Mouse (Mus musculus) neural tube, embryonic 14.5 days (tissue): Measurements from ENCODE around the gene Eno1. TPM values are rescaled to one million over a fixed set of nuclear protein-coding genes. Genes with fewer than 3 reads are reported as not detected.
"Not testable (repeated sequence)": the region's sequence is repeated elsewhere in the genome, so short reads cannot be mapped to it uniquely, and the experiment has no call there.

Experiments used
- ATAC-seq: fragments of 200-750 bp; cut with Nextera tagmentation; 2 replicates; pipeline ENCODE4 v1.8.0; 2017; ENCODE audit warnings: low read depth, mild to moderate bottlenecking, moderate TSS enrichment, moderate library complexity
- H3K27ac ChIP-seq: fragments of 300-500 bp; sonication (generic); 2 replicates; pipeline ENCODE4 v1.5.1; 2014; ENCODE audit warnings: low read depth, mild to moderate bottlenecking, control low read depth, low read length, moderate library complexity, mixed read lengths
- H3K27me3 ChIP-seq: fragments of 300-500 bp; sonication (generic); 2 replicates; pipeline ENCODE4 v1.6.1; 2014; ENCODE audit warnings: low read length; ENCODE audit not compliant: control insufficient read depth, insufficient read depth
- H3K36me3 ChIP-seq: fragments of 300-500 bp; sonication (generic); 2 replicates; pipeline ENCODE4 v1.6.1; 2014; ENCODE audit warnings: low read length, mixed read lengths; ENCODE audit not compliant: control insufficient read depth, insufficient read depth
- H3K4me1 ChIP-seq: fragments of 300-500 bp; sonication (generic); 2 replicates; pipeline ENCODE4 v1.6.1; 2014; ENCODE audit warnings: low read length; ENCODE audit not compliant: control insufficient read depth, insufficient read depth
- H3K4me2 ChIP-seq: fragments of 300-500 bp; sonication (generic); 2 replicates; pipeline ENCODE4 v1.6.1; 2014; ENCODE audit warnings: mild to moderate bottlenecking, low read depth, low read length, control low read depth
- H3K4me3 ChIP-seq: fragments of 300-500 bp; sonication (generic); 2 replicates; pipeline ENCODE4 v1.5.1; 2014; ENCODE audit warnings: low read depth, low read length, control low read depth, mixed read lengths
- H3K9ac ChIP-seq: fragments of 300-500 bp; sonication (generic); replicated peaks from 2 replicates; pipeline ENCODE4 v1.6.1; 2014; ENCODE audit warnings: low read depth, mild to moderate bottlenecking, control low read depth, low read length, mixed read lengths
- H3K9me3 ChIP-seq: fragments of 300-500 bp; sonication (generic); 2 replicates; pipeline ENCODE4 v1.6.1; 2016; ENCODE audit warnings: low read length; ENCODE audit not compliant: control insufficient read depth
- WGBS: fragments of 180-500 bp; shearing (Covaris S2); extraction: QIAGEN DNeasy Blood & Tissue Kit; methylation state at CpG from one replicate; pipeline ENCODE4 v1.1.7; 2014; 5-methylcytosine and 5-hydroxymethylcytosine counted together
- polyA plus RNA-seq: library from polyadenylated mRNA; unstranded; fragments of >200 nt; fragmentation: Nextera tagmentation; extraction: Ambion mirVana; gene quantifications from 2 replicates; pipeline ENCODE4 v1.2.1, GENCODE M21; 2014

Gene Eno1
- polyA plus RNA-seq, 1 experiment from 2014 or later = 974 TPM

DNA sequence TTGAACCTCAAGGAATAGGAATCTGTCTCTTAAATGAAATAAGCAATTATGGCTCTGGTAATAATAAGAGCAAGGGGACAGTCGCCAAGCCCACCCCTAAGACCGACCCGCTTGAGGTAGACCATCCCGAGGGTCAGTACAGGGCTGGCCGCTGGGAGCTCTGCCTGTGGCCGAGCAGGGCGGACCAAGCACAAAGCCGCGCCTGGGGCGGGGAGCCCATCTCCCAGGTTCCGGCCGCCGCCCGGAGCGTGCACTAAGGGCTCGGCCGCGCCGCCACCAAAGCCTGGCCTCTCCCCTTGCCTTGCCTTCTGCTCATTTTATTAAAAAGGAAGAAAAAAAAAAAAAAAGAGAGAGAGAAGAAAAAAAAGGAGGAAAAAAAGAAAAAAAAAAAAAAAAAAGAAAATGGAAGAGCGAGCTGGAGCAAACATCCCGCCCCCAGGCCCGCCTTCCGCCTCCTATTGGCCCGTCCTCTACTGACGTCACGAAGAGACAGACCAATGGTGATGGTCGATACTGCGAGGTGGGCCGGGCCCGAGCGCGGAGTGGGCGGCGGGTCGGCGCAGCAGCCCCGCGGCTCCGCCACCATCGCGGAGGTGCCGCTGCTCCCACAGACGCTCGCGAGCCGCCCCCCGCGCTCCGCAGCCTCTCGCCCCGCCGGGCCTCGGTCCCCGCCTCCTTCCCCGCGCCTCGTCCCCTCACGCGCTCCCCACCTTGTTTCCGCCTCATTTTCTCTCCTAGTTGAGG, 44.7 kb downstream of the Eno1 start, which contains the start of gene Rere:
TSS of gene Rere (plus strand) at position 629 of the 744 bp plus-strand sequence.
- Histone ChIP-seq H3K4me3 (peak within 1 kb of the TSS; percentile 99), H3K4me1 (peaks cover 9% of the 10 kb centered on the region; the same call in 1 of the 2 replicates), H3K9me3 (no peaks in the 10 kb centered on the region), H3K27ac (peak within 1 kb of the TSS; percentile 90), H3K4me2 (peak within 1 kb of the TSS; percentile 92), H3K9ac (peak within 1 kb of the TSS; percentile 99), H3K36me3 (no peaks in the 10 kb centered on the region), H3K27me3 (no peaks in the 10 kb centered on the region)
- under 1% methylated on average over 58 of the region's 60 CpGs for WGBS
- ATAC-seq = peak; percentile 98

DNA sequence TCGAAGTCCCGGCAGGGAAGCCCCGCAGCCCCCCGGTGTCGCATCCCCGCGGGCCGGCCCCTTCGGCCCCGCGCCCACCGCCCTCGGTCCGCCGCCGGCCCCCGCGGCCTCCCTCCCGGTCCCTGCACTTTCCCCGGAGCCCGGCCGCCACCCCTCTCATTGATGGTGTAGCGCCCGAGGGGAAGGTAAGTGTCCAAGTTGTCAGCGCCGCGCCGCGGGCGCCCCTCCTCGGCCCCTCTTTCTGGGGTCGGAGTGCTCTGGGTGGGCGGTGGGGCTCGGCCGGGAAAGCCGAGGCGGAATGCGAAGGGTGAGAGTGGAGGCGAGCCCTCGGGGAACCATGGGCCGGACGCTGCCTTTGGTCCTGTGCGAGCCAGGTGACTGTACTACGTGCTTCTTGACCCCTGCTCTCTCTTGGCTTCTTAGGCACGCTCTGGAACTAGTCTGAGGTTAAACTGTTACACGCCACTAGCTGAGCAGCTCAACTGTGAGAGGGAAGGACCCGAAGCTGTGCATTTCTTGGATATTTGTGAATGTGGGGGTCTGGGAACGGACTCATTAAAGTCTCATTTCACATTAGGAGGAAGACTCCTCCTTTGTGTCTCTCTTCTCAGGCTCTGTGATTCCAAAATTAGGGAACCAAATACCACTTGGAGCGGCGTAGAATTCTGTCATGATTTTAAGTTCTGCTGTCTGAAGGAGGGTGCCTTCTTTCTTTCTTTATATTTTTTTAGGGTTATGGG, 45.5 kb downstream of the Eno1 start:
- Histone ChIP-seq H3K4me3 (peak overlapping the region; percentile 99), H3K9ac (peak overlapping the region; percentile 99), H3K27ac (peak overlapping the region; percentile 90), H3K4me1 (peaks cover 11% of the 10 kb centered on the region; the same call in 1 of the 2 replicates), H3K27me3 (no peaks in the 10 kb centered on the region), H3K9me3 (no peaks in the 10 kb centered on the region), H3K36me3 (no peaks in the 10 kb centered on the region), H3K4me2 (peak overlapping the region; percentile 92)
- under 1% methylated on average over 50 of the region's 50 CpGs for WGBS
- peak; percentile 21; the same call in 1 of the 2 replicates for ATAC-seq

GRCm38 (mm10) chr4:150282631-150283334, 46.3 kb downstream of the Eno1 start:
- peak overlapping the region; percentile 92 for H3K4me2 ChIP-seq
- peak overlapping the region; percentile 99 for H3K4me3 ChIP-seq

GRCm38 (mm10) chr4:150283335-150283638, 46.8 kb downstream of the Eno1 start:
- Histone ChIP-seq H3K9ac (peak overlapping the region; percentile 99), H3K36me3 (no peaks in the 10 kb centered on the region), H3K4me3 (peak overlapping the region; percentile 99), H3K4me1 (peaks cover 12% of the 10 kb centered on the region; the same call in 1 of the 2 replicates), H3K27ac (peak overlapping the region; percentile 81), H3K4me2 (peak overlapping the region; percentile 92), H3K9me3 (no peaks in the 10 kb centered on the region), H3K27me3 (no peaks in the 10 kb centered on the region)
- no peak for ATAC-seq
- WGBS = 3% methylated on average over 2 of the region's 2 CpGs

More at GRCm38 (mm10) chr4:150282631-150283334, 46.3 kb downstream of the Eno1 start:
- 3% methylated on average over 5 of the region's 5 CpGs for WGBS
- Histone ChIP-seq H3K9ac (peak overlapping the region; percentile 99), H3K27me3 (no peaks in the 10 kb centered on the region), H3K36me3 (no peaks in the 10 kb centered on the region), H3K9me3 (no peaks in the 10 kb centered on the region), H3K27ac (peak overlapping the region; percentile 90), H3K4me1 (peaks cover 12% of the 10 kb centered on the region; the same call in 1 of the 2 replicates)
- no peak for ATAC-seq

- ATAC-seq = no peak
- peak overlapping the region; percentile 81; the same call in 1 of the 2 replicates for H3K27ac ChIP-seq
- under 1% methylated on average over 6 of the region's 6 CpGs for WGBS
- peak overlapping the region; percentile 92 for H3K4me2 ChIP-seq
- peak overlapping the region; percentile 99 for H3K9ac ChIP-seq
- peak overlapping the region; percentile 99 for H3K4me3 ChIP-seq
- H3K27me3 ChIP-seq = no peaks in the 10 kb centered on the region
- H3K4me1 ChIP-seq = peaks cover 13% of the 10 kb centered on the region; the same call in 1 of the 2 replicates
- no peaks in the 10 kb centered on the region for H3K36me3 ChIP-seq
- H3K9me3 ChIP-seq = no peaks in the 10 kb centered on the region
These were observed 47.5 kb downstream of the Eno1 start for GRCm38 (mm10) chr4:150283993-150284392.

DNA sequence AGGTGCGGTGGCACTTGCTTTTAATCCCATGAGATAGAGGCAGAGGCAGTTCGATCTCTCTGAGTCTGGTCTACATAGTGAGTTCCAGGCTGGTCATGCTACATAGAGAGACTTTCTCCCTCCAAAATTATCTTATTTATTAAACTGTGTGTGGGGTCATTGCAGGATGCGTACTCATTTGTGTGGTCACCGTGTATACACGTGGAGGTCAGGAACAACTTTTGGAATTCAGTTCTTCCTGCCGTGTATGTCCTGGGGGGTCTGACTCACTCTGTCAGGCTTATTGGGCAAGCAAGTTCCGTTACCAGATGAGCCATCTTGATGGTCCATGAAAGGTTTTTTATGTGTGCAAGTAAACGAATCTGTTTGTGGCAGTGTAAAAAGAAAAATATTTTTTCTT, 50.5 kb downstream of the Eno1 start:
- no peaks in the 10 kb centered on the region for H3K27me3 ChIP-seq
- WGBS = 83% methylated on average over 8 of the region's 8 CpGs
- H3K4me1 ChIP-seq = peaks cover 15% of the 10 kb centered on the region; the same call in 1 of the 2 replicates
- no peak overlapping the region for H3K9ac ChIP-seq
- no peak for ATAC-seq
- no peak overlapping the region for H3K27ac ChIP-seq
- H3K4me2 ChIP-seq = no peak overlapping the region
- no peaks in the 10 kb centered on the region for H3K36me3 ChIP-seq
- H3K4me3 ChIP-seq = no peak overlapping the region
- H3K9me3 ChIP-seq = no peaks in the 10 kb centered on the region

DNA sequence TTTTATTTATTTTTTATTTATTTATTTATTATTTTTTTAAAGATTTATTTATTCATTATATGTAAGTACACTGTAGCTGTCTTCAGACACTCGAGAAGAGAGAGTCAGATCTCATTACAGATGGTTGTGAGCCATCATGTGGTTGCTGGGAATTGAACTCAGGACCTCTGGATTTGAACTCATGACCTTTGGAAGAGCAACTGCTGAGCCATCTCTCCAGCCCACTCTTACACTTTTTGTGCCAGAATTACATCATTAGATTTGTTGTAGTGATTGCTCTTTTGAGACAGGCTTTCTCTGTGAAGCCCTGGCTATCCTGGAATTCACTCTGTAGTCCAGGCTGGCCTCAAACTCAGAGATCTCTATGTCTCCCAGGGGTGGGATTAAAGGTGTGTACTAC, 50.9 kb downstream of the Eno1 start:
- not testable (repeated sequence) for ATAC-seq, H3K27me3 ChIP-seq
- H3K4me1 ChIP-seq = peaks cover 15% of the 10 kb centered on the region; the same call in 1 of the 2 replicates

GRCm38 (mm10) chr4:150291900-150292299, 55.4 kb downstream of the Eno1 start:
- Histone ChIP-seq H3K27ac (no peak overlapping the region), H3K4me1 (peaks cover 10% of the 10 kb centered on the region; the same call in 1 of the 2 replicates), H3K27me3 (no peaks in the 10 kb centered on the region), H3K4me2 (no peak overlapping the region), H3K9me3 (no peaks in the 10 kb centered on the region), H3K9ac (no peak overlapping the region), H3K4me3 (no peak overlapping the region), H3K36me3 (no peaks in the 10 kb centered on the region)
- no peak for ATAC-seq
- 97% methylated on average over 3 of the region's 3 CpGs for WGBS

More for the DNA sequence above, 50.9 kb downstream of the Eno1 start:
- H3K9me3 ChIP-seq, H3K4me3 ChIP-seq, H3K27ac ChIP-seq, H3K36me3 ChIP-seq, H3K9ac ChIP-seq, H3K4me2 ChIP-seq: not testable (repeated sequence)
- WGBS = 64% methylated on average over 1 of the region's 1 CpGs
